Mouse (Mus musculus): ENCODE data around the gene Pgam2. TPM values are rescaled to one million over a fixed set of nuclear protein-coding genes. Genes with fewer than 3 reads are reported as not detected.

The Pgam2 gene
- 0.24 TPM in 1 of 2 replicates, not detected in the other for total RNA-seq (2014; fragmentation: Nextera tagmentation)
- not detected in 2 replicates for total RNA-seq (2017)

- no peak for ATAC-seq (replicated peaks; ENCODE audit: low FRiP score, low TSS enrichment, poor library complexity, severe bottlenecking)
Measured at GRCm38 (mm10) chr11:5803551-5803981, at the start of gene Pgam2. TSS of gene Pgam2 (minus strand) at chr11:5803733.

- no peak for ATAC-seq (replicated peaks; ENCODE audit: low FRiP score, low TSS enrichment, poor library complexity, severe bottlenecking)
Measured at GRCm38 (mm10) chr11:5852314-5852713, 48.8 kb upstream of the Pgam2 start.

- ATAC-seq (replicated peaks; ENCODE audit: low FRiP score, low TSS enrichment, poor library complexity, severe bottlenecking): no peak
Measured at GRCm38 (mm10) chr11:5851021-5851736, 47.6 kb upstream of the Pgam2 start.

DNA sequence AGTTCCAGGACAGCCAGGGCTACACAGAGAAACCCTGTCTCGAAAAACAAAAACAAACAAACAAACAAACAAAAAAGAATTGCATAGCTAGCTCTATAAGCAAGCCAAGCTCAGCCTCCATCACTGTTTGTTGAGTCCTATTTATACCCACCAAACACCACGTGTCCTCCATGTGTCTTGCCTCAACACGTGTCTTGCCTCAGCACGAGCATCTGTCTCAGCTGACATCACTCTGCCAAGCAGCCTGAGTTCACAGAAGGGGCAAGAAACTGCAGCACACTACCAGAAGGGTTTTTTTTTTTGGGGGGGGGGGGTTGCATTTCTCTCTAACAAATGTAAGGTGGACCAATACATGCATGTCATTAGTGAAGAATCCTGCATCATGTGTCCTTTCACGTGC lies 46.9 kb upstream of the Pgam2 start:
- no peak for ATAC-seq (replicated peaks; ENCODE audit: low FRiP score, low TSS enrichment, poor library complexity, severe bottlenecking)

DNA sequence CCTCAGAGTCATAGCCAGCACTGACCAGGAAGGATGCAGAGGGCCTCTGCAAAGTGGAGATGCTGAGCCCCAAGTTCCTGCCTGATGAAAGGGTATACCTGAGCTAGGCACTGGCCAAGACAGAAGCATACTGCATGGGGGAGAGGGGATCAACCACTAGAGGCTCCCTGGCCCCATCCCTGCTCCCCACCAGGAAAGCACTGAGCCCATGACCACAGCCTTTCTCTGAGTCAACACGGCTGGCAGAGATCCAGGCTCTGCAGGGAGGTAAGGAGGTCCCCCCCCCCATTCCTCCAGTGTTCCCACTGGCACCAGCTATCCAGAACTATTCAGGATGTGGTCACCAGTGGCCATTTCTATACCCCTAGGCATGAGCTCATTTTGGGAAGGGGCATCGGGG lies 45.8 kb upstream of the Pgam2 start:
- ATAC-seq (replicated peaks; ENCODE audit: low FRiP score, low TSS enrichment, poor library complexity, severe bottlenecking): no peak

GRCm38 (mm10) chr11:5848741-5849140 lies 45.2 kb upstream of the Pgam2 start:
- ATAC-seq (replicated peaks; ENCODE audit: low FRiP score, low TSS enrichment, poor library complexity, severe bottlenecking): no peak

DNA sequence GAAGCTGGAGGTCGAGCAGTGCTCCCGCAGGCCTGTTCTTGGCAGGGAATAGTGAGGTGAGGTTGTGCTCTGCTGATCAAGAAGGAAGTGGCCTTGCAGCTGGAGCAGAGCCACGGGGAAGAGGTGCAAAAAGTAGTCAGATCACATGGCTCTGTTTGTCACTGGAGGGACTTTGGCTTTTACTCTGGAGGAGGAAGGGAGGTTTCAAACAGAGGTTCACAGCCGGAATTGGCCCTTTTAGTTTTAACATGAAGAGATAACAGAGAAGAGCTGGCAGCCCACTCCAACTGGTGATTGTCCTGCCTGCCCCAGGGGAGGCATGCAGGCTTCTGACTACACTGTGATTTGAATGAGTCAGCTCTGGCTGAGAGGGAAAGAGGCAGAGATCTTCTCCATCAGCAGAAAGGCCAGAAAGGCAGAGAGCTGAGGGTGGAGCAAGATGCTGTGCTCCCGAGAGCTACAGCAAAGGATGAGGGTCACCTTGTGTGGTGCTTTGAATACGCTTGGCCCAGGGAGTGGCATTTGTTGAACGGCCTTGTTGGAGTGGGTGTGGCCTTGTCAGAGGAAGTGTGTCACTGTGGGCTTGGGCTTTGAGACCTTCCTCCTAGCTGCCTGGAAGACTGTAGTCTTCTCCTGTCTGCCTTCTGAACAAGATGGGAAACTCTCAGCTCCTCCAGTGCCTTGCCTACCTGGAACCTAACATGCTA lies 43.3 kb upstream of the Pgam2 start:
- no peak for ATAC-seq (replicated peaks; ENCODE audit: low FRiP score, low TSS enrichment, poor library complexity, severe bottlenecking)

DNA sequence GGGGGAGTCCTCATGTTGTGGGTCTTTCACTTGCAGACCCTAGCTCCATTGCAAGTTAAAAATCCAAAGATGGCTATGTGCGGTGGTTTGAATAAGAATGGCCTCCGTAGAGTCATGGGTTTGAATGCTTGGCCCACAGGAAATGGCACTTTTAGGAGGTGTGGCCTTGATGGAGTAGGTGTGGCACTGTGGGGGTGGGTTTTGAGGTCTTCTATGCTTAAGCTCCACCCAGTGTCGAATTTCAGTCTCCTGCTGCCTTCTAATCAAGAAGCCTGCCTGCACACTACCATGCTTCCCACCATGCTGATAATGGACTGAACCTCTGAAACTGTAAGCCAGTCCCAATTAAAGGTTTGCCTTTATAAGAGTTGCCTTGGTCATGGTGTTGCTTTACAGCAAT lies 39.6 kb upstream of the Pgam2 start:
- no peak for ATAC-seq (replicated peaks; ENCODE audit: low FRiP score, low TSS enrichment, poor library complexity, severe bottlenecking)

GRCm38 (mm10) chr11:5841751-5842150 lies 38.2 kb upstream of the Pgam2 start:
- ATAC-seq (replicated peaks; ENCODE audit: low FRiP score, low TSS enrichment, poor library complexity, severe bottlenecking): no peak

- no peak for ATAC-seq (replicated peaks; ENCODE audit: low FRiP score, low TSS enrichment, poor library complexity, severe bottlenecking)
Measured at GRCm38 (mm10) chr11:5840346-5840745, 36.8 kb upstream of the Pgam2 start.

DNA sequence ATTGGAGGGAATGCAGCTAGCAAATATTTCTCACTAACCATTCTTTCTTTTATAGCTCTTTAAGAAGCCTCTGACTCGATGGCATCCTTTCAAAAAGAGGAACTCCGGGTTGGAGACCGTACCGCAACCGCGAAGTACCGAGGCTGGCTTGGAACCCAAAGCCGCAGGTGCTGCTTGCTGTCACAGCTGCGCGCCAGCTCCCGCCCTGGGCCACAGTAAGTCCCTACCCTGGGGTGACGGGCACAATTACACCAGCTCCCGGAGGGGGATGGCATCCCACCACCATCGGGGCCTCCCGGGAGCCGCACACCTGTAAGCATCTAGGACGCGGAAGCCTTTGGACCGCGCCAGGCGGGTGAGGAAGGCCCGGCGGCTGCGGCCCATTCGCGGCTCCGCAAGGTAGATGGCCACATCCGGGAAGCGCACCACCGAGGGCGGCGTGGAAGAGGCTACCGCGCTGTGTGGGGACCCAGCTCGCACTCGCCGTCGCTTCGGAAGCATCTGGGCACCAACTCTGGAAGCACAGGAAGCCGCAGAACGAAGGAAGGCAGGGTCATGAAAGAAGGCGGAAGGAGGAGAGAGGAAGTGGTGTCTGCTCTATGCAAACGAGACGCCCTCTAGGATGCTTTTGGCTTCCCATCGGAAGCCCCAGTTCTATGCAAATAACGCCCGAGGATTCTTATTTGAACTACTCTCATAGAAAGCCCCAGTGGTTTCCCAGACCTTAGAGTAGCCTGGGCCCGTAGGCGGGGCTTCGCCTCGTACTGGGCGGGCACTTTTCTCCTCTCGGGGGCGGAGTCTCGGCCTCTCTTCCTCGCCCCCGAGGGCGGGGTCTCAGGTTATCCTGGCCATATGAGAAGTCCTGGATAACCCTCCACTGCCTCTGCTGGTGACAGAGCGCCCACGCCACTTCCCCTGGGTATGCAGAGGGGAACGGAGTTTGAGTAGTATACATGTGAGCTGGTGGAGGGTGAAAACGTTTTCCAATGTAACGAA lies 34.0 kb upstream of the Pgam2 start, which contains the start of gene Polm:
Gene Polm (minus strand): TSS at position 766 of the 996 bp plus-strand sequence.
- peak; percentile 98 for ATAC-seq (replicated peaks; ENCODE audit: low FRiP score, low TSS enrichment, poor library complexity, severe bottlenecking)

GRCm38 (mm10) chr11:5836126-5836525 lies 32.6 kb upstream of the Pgam2 start:
- ATAC-seq (replicated peaks; ENCODE audit: low FRiP score, low TSS enrichment, poor library complexity, severe bottlenecking): 0 out of 2 replicates have a peak, but pooled peaks have one; percentile 16

GRCm38 (mm10) chr11:5835057-5835456 lies 31.5 kb upstream of the Pgam2 start:
- ATAC-seq (replicated peaks; ENCODE audit: low FRiP score, low TSS enrichment, poor library complexity, severe bottlenecking): no peak

DNA sequence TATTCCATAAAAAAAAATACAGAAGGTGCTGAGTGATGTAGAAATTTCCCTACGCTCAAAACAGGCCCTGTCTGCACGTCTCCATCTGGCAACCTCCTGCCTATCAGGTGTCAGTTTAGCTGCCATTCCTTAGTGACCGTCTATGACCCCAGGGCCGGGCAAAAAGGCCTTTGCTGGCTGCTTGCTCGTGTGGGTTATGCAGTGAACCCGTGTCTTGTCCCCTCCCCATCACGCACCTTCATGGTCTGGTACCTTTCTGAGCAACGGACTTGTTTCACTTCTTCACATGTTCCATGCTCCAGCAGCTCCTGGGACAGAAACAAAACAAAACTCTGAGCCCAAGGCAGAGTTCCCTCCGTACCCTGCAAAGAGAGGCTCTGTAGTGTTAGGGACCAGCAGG lies 31.0 kb upstream of the Pgam2 start:
- no peak for ATAC-seq (replicated peaks; ENCODE audit: low FRiP score, low TSS enrichment, poor library complexity, severe bottlenecking)

DNA sequence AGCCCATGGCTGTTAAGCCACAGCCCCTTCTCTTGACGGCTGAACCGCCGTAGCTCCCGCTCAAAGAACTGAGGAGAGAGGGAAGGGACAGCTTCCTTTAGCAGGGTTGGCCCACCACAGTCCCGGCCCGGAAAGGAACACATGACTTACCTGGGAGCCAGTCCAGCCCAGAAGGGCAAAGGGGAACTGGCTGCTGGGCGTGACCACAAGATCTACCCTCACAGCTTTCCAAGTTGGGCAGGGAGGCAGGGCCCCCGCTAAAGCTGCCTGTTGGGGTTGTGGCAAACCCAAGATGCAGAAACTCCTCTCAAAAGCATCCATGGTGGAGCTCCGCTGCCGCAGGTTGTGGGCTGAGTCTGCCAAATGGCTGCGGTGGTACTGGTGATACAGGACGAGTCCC lies 25.8 kb upstream of the Pgam2 start:
- no peak for ATAC-seq (replicated peaks; ENCODE audit: low FRiP score, low TSS enrichment, poor library complexity, severe bottlenecking)

GRCm38 (mm10) chr11:5828509-5829191 lies 25.1 kb upstream of the Pgam2 start:
- no peak for ATAC-seq (replicated peaks; ENCODE audit: low FRiP score, low TSS enrichment, poor library complexity, severe bottlenecking)

- ATAC-seq (replicated peaks; ENCODE audit: low FRiP score, low TSS enrichment, poor library complexity, severe bottlenecking): 0 out of 2 replicates have a peak, but pooled peaks have one; percentile 15
Measured at GRCm38 (mm10) chr11:5827931-5828330, 24.4 kb upstream of the Pgam2 start.

DNA sequence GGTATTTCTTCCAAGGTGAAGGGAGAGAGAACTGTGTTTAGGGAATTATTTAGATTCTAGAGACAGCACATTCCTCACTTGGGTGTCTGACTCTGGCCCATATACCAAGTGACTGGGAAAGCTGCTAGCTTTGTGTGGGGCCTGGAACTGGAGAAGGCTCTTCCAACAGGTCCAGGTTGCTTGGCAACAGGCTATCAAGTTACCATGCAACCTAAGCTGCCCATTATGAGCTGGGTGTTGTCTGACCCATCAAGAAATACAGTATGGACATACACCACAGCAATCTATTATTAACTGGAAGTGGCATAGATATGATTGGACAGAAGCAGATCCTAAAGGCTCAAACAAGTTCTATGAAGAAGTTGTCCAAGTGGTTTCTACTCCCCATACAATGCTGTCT lies 21.9 kb upstream of the Pgam2 start:
- no peak for ATAC-seq (replicated peaks; ENCODE audit: low FRiP score, low TSS enrichment, poor library complexity, severe bottlenecking)

GRCm38 (mm10) chr11:5819223-5819622 lies 15.7 kb upstream of the Pgam2 start:
- ATAC-seq (replicated peaks; ENCODE audit: low FRiP score, low TSS enrichment, poor library complexity, severe bottlenecking): no peak
